Mouse (Mus musculus) heart, postnatal 10 days (tissue): ENCODE measurements at regions not wholly inside any gene's neighbourhood (a gene's known extent, or its start where the extent isn't known, plus 50 kb on each side); places are given as distances from the start of the nearest gene placed in this dataset.

ENCODE experiments used
- DNase-seq, 2 experiments: peaks; one replicate each; pipeline ENCODE4 v3.0.0; 2021
- intact Hi-C: fragments of 180-260 bp; cut with DNase I; formaldehyde crosslinking; loops from one replicate; pipeline ENCODE4 v1.15.1; 2025

- no peak for DNase-seq
- intact Hi-C loops: no loop called here
Observed at GRCm38 (mm10) chrX:12891468-12891867, 129.6 kb upstream of the Med14 start.

GRCm38 (mm10) chrX:12889482-12889808, 127.6 kb upstream of the Med14 start:
- intact Hi-C loops: no loop called here
- no peak for DNase-seq

- intact Hi-C loops: no loop called here
Observed at GRCm38 (mm10) chrX:12888708-12889481, 127.0 kb upstream of the Med14 start.

GRCm38 (mm10) chrX:12888010-12888707, 126.3 kb upstream of the Med14 start:
- DNase-seq: no peak
- intact Hi-C loops: no loop called here

More at GRCm38 (mm10) chrX:12888708-12889481, 127.0 kb upstream of the Med14 start:
- DNase-seq: no peak

- intact Hi-C loops: no loop called here
- DNase-seq: no peak
Observed at GRCm38 (mm10) chrX:12887516-12887915, 125.6 kb upstream of the Med14 start.

- intact Hi-C loops: no loop called here
- DNase-seq: peak in 1 of 2 experiments; percentile 8
Observed at GRCm38 (mm10) chrX:12886160-12887048, 124.5 kb upstream of the Med14 start.

GRCm38 (mm10) chrX:12879233-12879632, 117.4 kb upstream of the Med14 start:
- no peak for DNase-seq
- intact Hi-C loops: no loop called here

GRCm38 (mm10) chrX:12877506-12877905, 115.6 kb upstream of the Med14 start:
- no peak for DNase-seq
- intact Hi-C loops: no loop called here

GRCm38 (mm10) chrX:12873698-12874144, 111.8 kb upstream of the Med14 start:
- peak; percentile 87 for DNase-seq
- intact Hi-C loops: no loop called here

GRCm38 (mm10) chrX:12873230-12873629, 111.4 kb upstream of the Med14 start:
- intact Hi-C loops: no loop called here
- no peak for DNase-seq

- intact Hi-C loops: no loop called here
- DNase-seq: no peak
Observed at GRCm38 (mm10) chrX:12866885-12867498, 105.1 kb upstream of the Med14 start.

GRCm38 (mm10) chrX:12866176-12866575, 104.3 kb upstream of the Med14 start:
- intact Hi-C loops: no loop called here
- peak in 1 of 2 experiments; percentile 22 for DNase-seq

GRCm38 (mm10) chrX:12860168-12860567, 98.3 kb upstream of the Med14 start:
- DNase-seq: no peak
- intact Hi-C loops: no loop called here

- intact Hi-C loops: no loop called here
- no peak for DNase-seq
Observed at GRCm38 (mm10) chrX:12858757-12859156, 96.9 kb upstream of the Med14 start.

- intact Hi-C loops: no loop called here
- peak in 1 of 2 experiments; percentile 14 for DNase-seq
Observed at GRCm38 (mm10) chrX:12857881-12858755, 96.2 kb upstream of the Med14 start.

GRCm38 (mm10) chrX:12855425-12855824, 93.6 kb upstream of the Med14 start:
- peak; percentile 41 to 51 for DNase-seq

GRCm38 (mm10) chrX:12851684-12852083, 89.8 kb upstream of the Med14 start:
- intact Hi-C loops: loop anchor here (5.0 kb wide), 2 partner anchors 174 to 309 kb away; no protein-coding TSS in a partner anchor

More at GRCm38 (mm10) chrX:12855425-12855824, 93.6 kb upstream of the Med14 start:
- intact Hi-C loops: no loop called here

GRCm38 (mm10) chrX:12844431-12844830, 82.6 kb upstream of the Med14 start:
- DNase-seq: no peak
- intact Hi-C loops: no loop called here

More at GRCm38 (mm10) chrX:12851684-12852083, 89.8 kb upstream of the Med14 start:
- DNase-seq: peak in 1 of 2 experiments; percentile 31

GRCm38 (mm10) chrX:12841021-12841325, 79.1 kb upstream of the Med14 start:
- DNase-seq: no peak

More at GRCm38 (mm10) chrX:12841021-12841325, 79.1 kb upstream of the Med14 start:
- intact Hi-C loops: no loop called here
